Comparison of ENCODE assay signal across 17 mouse cellular contexts in genomic region chr1:163390044-163390443, GRCm38 (mm10).
"Had no signal": no experiment of that assay in that cellular context is flagged by ENCODE, and none has a peak within 500 bp of the region (broad histone marks: within the 10 kb centered on the region; RNA-seq: fewer than 3 reads in every experiment).

No protein-coding gene starts in this region.

- ATAC-seq: liver, postnatal 0 days; lung, postnatal 0 days; midbrain, embryonic 13.5 days; midbrain, embryonic 15.5 days had no signal

- H3K4me1 ChIP-seq: lung, embryonic 15.5 days; midbrain, embryonic 13.5 days; midbrain, embryonic 15.5 days; neural tube, embryonic 12.5 days had no signal

- H3K9ac ChIP-seq: liver, postnatal 0 days; lung, embryonic 15.5 days; midbrain, embryonic 13.5 days; midbrain, embryonic 15.5 days; neural tube, embryonic 12.5 days had no signal

- H3K4me2 ChIP-seq: lung, embryonic 15.5 days; midbrain, embryonic 11.5 days; midbrain, embryonic 13.5 days; midbrain, embryonic 15.5 days; neural tube, embryonic 12.5 days had no signal

- H3K9me3 ChIP-seq: lung, embryonic 15.5 days; midbrain, embryonic 13.5 days; midbrain, embryonic 15.5 days; neural tube, embryonic 12.5 days had no signal

- DNase-seq: liver, postnatal 0 days; lung, adult 2 months; lung, postnatal 14 days; lung, postnatal 36 days; right cerebral cortex, postnatal 25 days; right cerebral cortex, postnatal 4 days; spleen, adult 18-20 months; thymus, adult 18-20 months; thymus, postnatal 14 days; thymus, postnatal 36 days had no signal

- H3K27me3 ChIP-seq: lung, embryonic 15.5 days; midbrain, embryonic 13.5 days; midbrain, embryonic 15.5 days; neural tube, embryonic 12.5 days had no signal

- H3K27ac ChIP-seq: lung, embryonic 15.5 days; macrophage; midbrain, embryonic 13.5 days; midbrain, embryonic 15.5 days; neural tube, embryonic 12.5 days had no signal

- H3K4me3 ChIP-seq: lung, embryonic 15.5 days; midbrain, embryonic 13.5 days; midbrain, embryonic 15.5 days; neural tube, embryonic 12.5 days had no signal
